Mouse (Mus musculus) ovary, postnatal 14 days (tissue): ENCODE measurements around the gene Tmem270.
"Not testable (repeated sequence)": the region's sequence is repeated elsewhere in the genome, so short reads cannot be mapped to it uniquely, and the experiment has no call there.

ENCODE experiments used
- DNase-seq: peaks from one replicate; pipeline ENCODE4 v3.0.0; 2022; ENCODE audit warnings: low spot score

The Tmem270 gene

GRCm38 (mm10) chr5:134906633-134907032 is at the start of gene Tmem270:
TSS of gene Tmem270 (minus strand) at chr5:134906733.
- no peak for DNase-seq

DNA sequence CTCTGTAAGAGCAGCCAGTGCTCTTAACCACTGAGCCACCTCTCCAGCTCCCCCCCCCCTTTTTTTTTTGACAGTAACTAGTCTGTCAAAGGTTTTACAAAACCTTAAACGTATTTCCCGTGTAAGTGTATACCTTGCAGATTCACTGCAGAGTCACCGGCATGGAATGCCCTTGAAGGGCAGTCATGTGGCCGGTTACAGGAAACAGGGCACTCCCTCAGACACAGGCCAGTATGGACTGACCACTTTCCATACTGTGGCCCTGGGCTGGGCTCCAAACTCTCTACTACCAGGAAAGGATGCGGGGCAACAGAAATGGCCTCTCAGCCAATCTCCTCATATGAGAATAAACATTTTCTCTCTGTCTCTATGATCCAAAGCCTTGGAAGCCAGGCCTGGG is 49.0 kb upstream of the Tmem270 start:
- no peak for DNase-seq

DNA sequence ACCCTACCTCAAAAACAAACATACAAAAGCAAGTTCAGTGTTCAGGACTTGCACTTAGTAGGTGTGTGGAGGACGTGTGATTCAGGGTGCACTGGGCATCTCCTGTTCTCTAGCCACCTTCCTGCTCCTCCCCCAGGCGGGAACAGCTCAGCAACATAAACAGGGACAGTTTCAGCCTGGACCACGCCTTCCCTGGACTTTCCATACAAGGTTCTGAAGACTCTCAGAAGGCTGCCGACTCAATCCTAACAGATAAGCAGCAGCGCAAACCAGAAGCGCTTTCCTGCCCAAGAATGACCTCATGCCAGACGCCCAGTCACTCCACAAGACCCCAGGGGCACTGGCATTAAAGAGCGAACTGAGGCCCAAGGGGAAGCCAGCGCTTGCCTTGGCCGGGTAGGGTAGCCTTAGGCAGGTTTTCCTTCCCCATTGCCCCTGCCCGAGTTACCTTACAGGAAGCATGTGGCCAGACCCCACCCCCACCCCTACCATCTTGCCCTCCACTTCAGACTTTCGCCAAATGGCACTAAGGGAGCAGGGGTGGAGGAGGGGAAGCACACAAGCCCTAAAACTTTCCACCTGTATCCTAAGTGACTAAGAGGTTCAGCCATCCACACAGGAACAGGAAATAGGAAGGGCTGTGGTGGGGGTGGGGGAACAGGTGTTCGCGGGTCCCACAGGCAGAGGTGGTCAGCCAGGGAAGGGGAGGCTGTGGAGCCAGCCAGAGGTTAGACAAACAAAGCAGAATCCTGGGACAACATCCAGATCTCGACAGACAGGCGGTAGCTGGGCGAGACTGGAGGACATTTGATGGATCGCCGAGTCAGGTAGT is 44.7 kb upstream of the Tmem270 start:
- no peak for DNase-seq

GRCm38 (mm10) chr5:134948085-134948439 is 41.5 kb upstream of the Tmem270 start:
- DNase-seq = no peak

GRCm38 (mm10) chr5:134947420-134948084 is 41.0 kb upstream of the Tmem270 start:
- DNase-seq = no peak

GRCm38 (mm10) chr5:134946857-134947255 is 40.3 kb upstream of the Tmem270 start, which contains the start of gene Cldn4:
TSS of gene Cldn4 (minus strand) at chr5:134946934.
- peak; percentile 34 for DNase-seq

- no peak for DNase-seq
These were observed 39.7 kb upstream of the Tmem270 start for GRCm38 (mm10) chr5:134946063-134946856.

GRCm38 (mm10) chr5:134945266-134945959 is 38.9 kb upstream of the Tmem270 start:
- DNase-seq = no peak

DNA sequence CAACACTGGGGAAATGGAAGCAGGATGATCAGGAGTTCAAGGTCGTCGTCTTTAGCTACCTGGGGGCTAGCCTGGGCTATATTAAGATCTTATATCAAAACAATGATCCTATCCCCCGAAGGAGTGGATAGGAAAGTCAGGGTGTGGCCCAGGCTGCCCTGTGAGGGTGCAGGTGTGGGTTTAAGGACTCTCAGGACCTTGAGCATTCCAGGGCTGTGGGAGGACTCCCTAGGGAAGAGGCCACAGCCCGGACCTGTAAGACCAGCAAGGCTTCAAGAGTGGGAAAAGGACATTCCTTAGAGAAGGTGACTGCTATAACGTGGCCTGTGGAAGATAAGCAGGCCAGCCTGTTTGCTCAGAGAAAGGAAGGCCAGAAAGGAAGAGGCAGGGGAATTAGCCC is 37.6 kb upstream of the Tmem270 start:
- no peak for DNase-seq

DNA sequence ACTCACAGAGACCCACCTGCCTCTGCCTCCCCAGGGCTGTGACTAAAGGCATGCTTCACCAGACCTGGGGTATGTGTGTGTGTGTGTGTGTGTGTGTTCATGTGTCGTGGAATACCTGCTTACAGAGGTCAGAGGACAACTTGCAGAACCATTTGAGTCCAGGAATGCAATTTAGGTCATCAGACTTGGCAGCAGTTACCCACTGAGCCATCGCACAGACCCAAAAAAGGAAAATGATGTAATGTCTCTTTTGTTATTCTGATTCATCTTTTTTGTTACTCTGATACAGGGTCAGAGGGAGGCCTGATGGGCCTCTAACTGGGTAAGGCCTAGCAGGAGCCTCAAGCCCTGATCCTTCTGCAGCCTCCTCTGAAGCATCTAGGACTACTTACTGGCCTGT is 36.2 kb upstream of the Tmem270 start:
- DNase-seq = no peak

GRCm38 (mm10) chr5:134941472-134942209 is 35.1 kb upstream of the Tmem270 start:
- no peak for DNase-seq

DNA sequence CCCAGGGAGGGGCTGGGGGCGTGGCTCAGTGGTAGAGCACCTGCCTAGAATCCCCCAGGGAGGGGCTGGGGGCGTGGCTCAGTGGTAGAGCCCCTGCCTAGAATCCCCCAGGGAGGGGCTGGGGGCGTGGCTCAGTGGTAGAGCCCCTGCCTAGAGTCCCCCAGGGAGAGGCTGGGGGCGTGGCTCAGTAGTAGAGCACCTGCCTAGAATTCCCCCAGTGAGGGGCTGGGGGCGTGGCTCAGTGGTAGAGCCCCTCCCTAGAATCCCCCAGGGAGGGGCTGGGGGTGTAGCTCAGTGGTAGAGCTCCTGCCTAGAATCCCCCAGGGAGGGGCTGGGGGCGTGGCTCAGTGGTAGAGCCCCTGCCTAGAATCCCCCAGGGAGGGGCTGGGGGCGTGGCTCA is 33.0 kb upstream of the Tmem270 start:
- DNase-seq = not testable (repeated sequence)

DNA sequence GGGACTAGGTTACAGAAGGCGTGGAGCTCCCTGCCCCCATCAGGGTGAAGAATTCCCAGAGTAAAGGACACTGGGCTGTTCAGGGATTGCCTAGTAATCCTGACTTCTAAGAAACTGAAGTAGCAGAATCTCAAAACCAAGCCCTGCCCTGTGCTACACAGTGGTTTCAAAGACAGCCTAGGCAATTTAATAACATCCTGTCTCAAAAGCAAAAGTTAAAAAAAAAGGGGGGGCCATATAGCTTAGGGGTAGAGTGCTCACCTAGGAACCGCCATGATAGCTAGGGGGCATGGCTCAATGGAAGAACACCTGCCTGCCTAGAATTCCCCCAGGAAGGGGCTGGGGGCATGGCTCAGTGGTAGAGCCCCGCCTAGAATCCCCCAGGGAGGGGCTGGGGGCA is 32.5 kb upstream of the Tmem270 start:
- DNase-seq = no peak

GRCm38 (mm10) chr5:134936626-134937185 is 30.2 kb upstream of the Tmem270 start:
- DNase-seq = no peak

DNA sequence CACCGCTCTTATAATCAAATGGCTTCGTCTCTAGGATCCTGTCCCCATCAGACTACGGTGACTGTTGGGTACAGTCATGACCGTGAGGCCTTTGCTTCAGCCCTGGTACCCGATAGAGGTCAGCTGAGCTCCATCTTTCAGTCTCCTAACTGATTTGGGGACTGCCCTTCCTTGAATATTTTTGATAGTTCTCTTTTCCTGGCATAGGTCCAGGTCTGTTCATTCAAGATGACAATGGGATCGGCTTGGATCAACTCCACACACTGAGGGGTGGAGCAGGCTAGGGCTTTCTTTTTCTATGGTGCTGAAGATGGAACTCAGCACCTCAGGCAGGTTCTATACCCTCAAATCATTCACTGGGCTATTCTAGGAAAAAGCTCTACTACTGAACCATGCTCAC is 29.5 kb upstream of the Tmem270 start:
- DNase-seq = no peak

GRCm38 (mm10) chr5:134934666-134935065 is 28.1 kb upstream of the Tmem270 start:
- no peak for DNase-seq

DNA sequence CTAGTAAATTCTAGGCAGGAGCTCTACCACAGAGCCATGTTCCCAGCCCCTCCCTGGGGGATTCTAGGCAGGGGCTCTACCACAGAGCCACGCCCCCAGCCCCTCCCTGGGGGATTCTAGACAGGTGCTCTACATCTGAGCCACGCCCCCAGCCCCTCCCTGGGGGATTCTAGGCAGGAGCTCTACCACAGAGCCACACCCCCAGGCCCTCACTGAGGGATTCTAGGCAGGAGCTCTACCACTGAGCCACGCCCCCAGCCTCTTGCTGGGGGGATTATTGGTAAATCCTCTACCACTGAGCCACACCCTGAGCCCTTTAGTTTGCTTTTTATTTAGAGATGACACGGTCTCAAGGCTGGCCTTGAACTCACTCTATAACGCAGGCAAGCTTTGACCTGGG is 27.2 kb upstream of the Tmem270 start:
- not testable (repeated sequence) for DNase-seq

DNA sequence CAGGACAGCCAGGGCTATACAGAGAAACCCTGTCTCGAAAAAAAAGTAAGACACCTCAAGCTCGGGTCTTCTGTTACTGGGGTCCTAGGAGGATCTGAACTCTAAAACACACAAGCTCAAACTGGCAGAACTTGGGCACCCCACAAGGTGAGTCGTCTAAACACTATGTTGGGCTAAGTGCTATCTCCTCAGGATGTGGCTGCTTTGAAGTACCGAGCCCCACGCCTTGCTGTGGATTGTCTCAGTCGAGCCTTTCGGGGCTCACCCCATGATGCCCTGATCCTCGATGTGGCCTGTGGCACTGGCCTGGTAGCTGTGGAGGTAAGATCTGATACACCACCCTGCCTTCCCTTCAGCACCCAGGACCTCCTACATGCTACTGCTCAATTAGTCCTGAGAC is 26.7 kb upstream of the Tmem270 start:
- DNase-seq = no peak

GRCm38 (mm10) chr5:134932903-134933276 is 26.4 kb upstream of the Tmem270 start:
- DNase-seq = peak; percentile 45

- peak; percentile 77 for DNase-seq
These were observed 25.8 kb upstream of the Tmem270 start, which contains the start of gene Mettl27 for GRCm38 (mm10) chr5:134932179-134932902. TSS of gene Mettl27 (plus strand) at chr5:134932368.
